Mouse (Mus musculus) lung, postnatal 0 days (tissue): ENCODE results near the gene Gpr62. TPM values are rescaled to one million over a fixed set of nuclear protein-coding genes. Genes with fewer than 3 reads are reported as not detected.
A peak's percentile ranks its signal among the peaks of the same experiment; 100 is the strongest.

ENCODE experiments used
- ATAC-seq: fragments of 200-750 bp; cut with Nextera tagmentation; 2 replicates; pipeline ENCODE4 v1.8.0; 2017; ENCODE audit warnings: moderate library complexity
- DNase-seq: peaks from one replicate; pipeline ENCODE4 v3.0.0-alpha.2; 2016; ENCODE audit warnings: low spot score
- H3K27ac ChIP-seq: fragments of 300-500 bp; sonication (generic); 2 replicates; pipeline ENCODE4 v1.5.1; 2014; ENCODE audit warnings: antibody characterized with exemption, mild to moderate bottlenecking, low read length, mixed read lengths
- H3K27me3 ChIP-seq: fragments of 300-500 bp; sonication (generic); replicated peaks from 2 replicates; pipeline ENCODE4 v1.6.1; 2014; ENCODE audit warnings: low read length, mixed read lengths; ENCODE audit not compliant: insufficient read depth
- H3K36me3 ChIP-seq: fragments of 300-500 bp; sonication (generic); 2 replicates; pipeline ENCODE4 v1.6.1; 2014; ENCODE audit warnings: low read length, mixed read lengths; ENCODE audit not compliant: insufficient read depth
- H3K4me1 ChIP-seq: fragments of 300-500 bp; sonication (generic); 2 replicates; pipeline ENCODE4 v1.6.1; 2014; ENCODE audit warnings: antibody characterized with exemption, low read depth, low read length, mixed read lengths; ENCODE audit not compliant: insufficient read depth
- H3K4me2 ChIP-seq: fragments of 300-500 bp; sonication (generic); replicated peaks from 2 replicates; pipeline ENCODE4 v1.6.1; 2014; ENCODE audit warnings: low read depth, mild to moderate bottlenecking, low read length, moderate library complexity, mixed read lengths
- H3K4me3 ChIP-seq: fragments of 300-500 bp; sonication (generic); 2 replicates; pipeline ENCODE4 v1.5.1; 2014; ENCODE audit warnings: low read depth, low read length
- H3K9ac ChIP-seq: fragments of 300-500 bp; sonication (generic); replicated peaks from 2 replicates; pipeline ENCODE4 v1.6.1; 2014; ENCODE audit warnings: low read depth, mild to moderate bottlenecking
- H3K9me3 ChIP-seq: fragments of 300-500 bp; sonication (generic); 2 replicates; pipeline ENCODE4 v1.6.1; 2016; ENCODE audit warnings: low read length, mixed read lengths
- CTCF ChIP-seq: IDR thresholded peaks from 2 replicates; pipeline ENCODE4 v1.5.1; 2016; ENCODE audit warnings: antibody characterized with exemption, mild to moderate bottlenecking
- EP300 ChIP-seq: IDR thresholded peaks from 2 replicates; pipeline ENCODE4 v1.6.1; 2016; ENCODE audit warnings: antibody characterized with exemption, mild to moderate bottlenecking, control low read depth
- WGBS: fragments of 180-500 bp; shearing (Covaris S2); extraction: QIAGEN DNeasy Blood & Tissue Kit; methylation state at CpG from one replicate; pipeline ENCODE4 v1.1.7; 2014; 5-methylcytosine and 5-hydroxymethylcytosine counted together
- polyA plus RNA-seq: library from polyadenylated mRNA; unstranded; fragments of >200 nt; fragmentation: Nextera tagmentation; extraction: Ambion mirVana; gene quantifications from 2 replicates; pipeline ENCODE4 v1.2.1, GENCODE M21; 2015

The Gpr62 gene
- polyA plus RNA-seq, 1 experiment from 2014 or later = 0.13 TPM

DNA sequence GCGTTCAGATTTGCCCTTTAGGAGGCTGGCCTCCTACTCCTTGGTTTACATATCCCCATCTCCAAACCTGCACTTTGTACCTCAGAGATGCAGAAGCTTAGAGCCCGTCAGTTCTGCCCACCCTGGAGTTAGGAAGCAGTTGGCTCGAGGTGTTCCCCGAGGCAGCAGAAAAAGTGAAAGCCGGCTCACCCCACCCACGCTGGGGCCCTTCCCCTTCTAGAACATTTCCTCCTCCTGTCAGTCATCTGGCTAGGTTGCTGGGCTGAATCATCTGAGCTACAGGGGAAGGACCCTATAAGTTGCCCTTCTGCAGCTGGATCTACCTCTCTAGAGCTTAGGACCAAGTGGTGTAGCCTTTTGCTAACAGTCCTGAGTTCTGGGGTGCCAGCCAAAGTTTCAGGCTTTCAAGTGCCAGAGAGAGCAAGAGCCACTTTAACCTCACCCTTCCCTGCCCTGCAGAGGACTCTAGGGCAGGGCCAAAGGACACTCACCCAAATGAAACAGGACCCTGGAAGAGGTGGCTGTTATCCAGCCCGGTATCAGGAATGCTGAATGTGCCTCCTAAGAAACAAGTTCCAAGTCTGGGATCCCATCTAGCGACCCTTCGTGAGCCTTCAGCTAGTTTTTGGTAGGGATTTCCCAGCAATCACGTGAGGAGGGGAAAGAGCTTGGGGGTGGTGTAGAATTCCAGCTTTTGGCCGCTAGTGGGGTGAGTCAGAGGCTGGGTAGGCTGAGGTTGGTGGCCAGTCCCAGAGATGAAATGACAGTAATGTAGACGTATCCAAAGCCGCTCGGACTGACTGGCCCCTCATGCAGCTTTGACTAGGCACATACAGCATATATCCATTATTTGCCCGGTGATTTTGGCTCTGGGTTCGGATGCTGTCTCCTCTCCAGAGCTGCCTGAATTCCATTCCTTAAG lies 10.5 kb upstream of the Gpr62 start:
- H3K4me1 ChIP-seq = peaks cover 28% of the 10 kb centered on the region
- H3K36me3 ChIP-seq = no peaks in the 10 kb centered on the region
- peak overlapping the region; percentile 30 for H3K4me3 ChIP-seq
- peak overlapping the region; percentile 85 for H3K27ac ChIP-seq
- 0 out of 2 replicates have a peak overlapping the region, but pooled peaks have one; percentile 19 for H3K9ac ChIP-seq
- 15% methylated on average over 16 of the region's 16 CpGs for WGBS
- ATAC-seq = peak; percentile 67
- DNase-seq = peak; percentile 93
- no peaks in the 10 kb centered on the region for H3K27me3 ChIP-seq
- TF ChIP-seq EP300 = peak; percentile 63
- TF ChIP-seq CTCF = no peak
- H3K9me3 ChIP-seq = no peaks in the 10 kb centered on the region
- H3K4me2 ChIP-seq = peak overlapping the region; percentile 40

DNA sequence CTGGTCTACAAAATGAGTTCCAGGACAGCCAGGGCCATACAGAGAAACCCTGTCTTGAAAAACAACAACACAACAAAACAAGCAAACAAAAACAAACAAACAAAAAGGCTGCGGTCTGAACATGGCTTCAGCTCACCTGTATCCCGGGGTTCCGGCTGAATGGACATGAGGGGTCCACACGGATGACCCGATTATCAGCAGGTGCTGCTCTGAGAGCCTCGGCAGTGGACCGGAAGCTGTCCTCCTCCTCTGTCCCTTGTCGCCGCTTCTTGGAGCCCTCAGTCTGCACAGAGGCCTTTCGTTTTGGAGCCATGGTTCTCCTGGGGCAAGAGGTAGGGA lies 9.9 kb upstream of the Gpr62 start, which contains the start of gene Rrp9:
TSS of gene Rrp9 (plus strand) at position 301 of the 339 bp plus-strand sequence.
- 0 out of 2 replicates have a peak within 1 kb of the TSS, but pooled peaks have one; percentile 19 for H3K9ac ChIP-seq
- 77% methylated on average over 10 of the region's 10 CpGs for WGBS
- no peaks in the 10 kb centered on the region for H3K9me3 ChIP-seq
- ATAC-seq (no peak), DNase-seq (no peak)
- H3K4me2 ChIP-seq = peak within 1 kb of the TSS; percentile 40
- no peaks in the 10 kb centered on the region for H3K27me3 ChIP-seq
- no peak for TF ChIP-seq EP300
- no peak for TF ChIP-seq CTCF
- H3K4me3 ChIP-seq = peak within 1 kb of the TSS; percentile 30
- H3K4me1 ChIP-seq = peaks cover 28% of the 10 kb centered on the region
- peak within 1 kb of the TSS; percentile 85 for H3K27ac ChIP-seq
- H3K36me3 ChIP-seq = no peaks in the 10 kb centered on the region

DNA sequence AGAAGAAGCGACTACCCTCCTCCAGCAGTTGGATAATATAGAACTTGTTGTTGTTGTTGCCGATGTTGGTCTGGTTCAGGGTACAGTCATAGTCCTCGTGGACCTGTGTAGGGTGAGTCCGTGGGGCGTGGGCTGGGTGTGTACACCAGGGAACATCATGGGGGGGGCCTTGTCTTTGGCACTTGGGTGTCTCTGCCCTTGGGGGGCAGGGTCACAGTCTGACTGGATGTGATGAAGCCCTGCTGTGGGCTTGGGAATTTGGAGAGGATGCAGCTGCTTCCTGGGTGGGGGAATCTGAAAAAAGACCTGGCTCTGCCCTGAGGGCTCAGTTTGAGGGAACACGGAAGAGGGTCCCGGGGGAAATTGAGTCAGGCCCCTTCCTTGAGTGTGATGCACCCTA lies 9.3 kb upstream of the Gpr62 start:
- H3K4me1 ChIP-seq = peaks cover 28% of the 10 kb centered on the region
- no peak for ATAC-seq
- H3K27ac ChIP-seq = peak overlapping the region; percentile 85; the same call in 1 of the 2 replicates
- no peak for TF ChIP-seq CTCF
- TF ChIP-seq EP300 = no peak
- no peak for DNase-seq
- WGBS = 70% methylated on average over 7 of the region's 7 CpGs
- no peaks in the 10 kb centered on the region for H3K27me3 ChIP-seq
- H3K36me3 ChIP-seq = no peaks in the 10 kb centered on the region
- no peak overlapping the region for H3K9ac ChIP-seq
- no peaks in the 10 kb centered on the region for H3K9me3 ChIP-seq
- no peak overlapping the region for H3K4me3 ChIP-seq
- peak overlapping the region; percentile 40; the same call in 1 of the 2 replicates for H3K4me2 ChIP-seq

DNA sequence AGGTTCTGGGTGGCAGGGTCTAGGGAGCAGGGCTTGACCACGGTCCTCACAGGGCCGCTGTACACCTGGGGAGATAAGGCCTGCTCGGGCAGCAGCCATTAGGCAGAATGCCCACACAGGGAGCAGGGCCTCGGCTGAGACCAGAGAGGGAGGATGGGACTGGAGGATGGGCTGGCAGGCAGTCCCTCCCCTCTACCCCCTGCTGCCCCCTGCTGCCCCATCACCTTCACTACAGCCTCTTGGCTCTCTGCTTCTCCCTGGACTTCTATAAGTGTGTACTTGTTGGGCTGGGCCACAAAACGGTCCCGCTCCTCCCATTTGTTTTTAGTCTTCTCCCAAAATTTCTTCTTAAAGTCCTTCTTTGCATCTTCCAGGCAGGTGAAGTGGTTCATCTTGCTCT lies 8.7 kb upstream of the Gpr62 start:
- peak; percentile 89 for DNase-seq
- H3K9ac ChIP-seq = no peak overlapping the region

DNA sequence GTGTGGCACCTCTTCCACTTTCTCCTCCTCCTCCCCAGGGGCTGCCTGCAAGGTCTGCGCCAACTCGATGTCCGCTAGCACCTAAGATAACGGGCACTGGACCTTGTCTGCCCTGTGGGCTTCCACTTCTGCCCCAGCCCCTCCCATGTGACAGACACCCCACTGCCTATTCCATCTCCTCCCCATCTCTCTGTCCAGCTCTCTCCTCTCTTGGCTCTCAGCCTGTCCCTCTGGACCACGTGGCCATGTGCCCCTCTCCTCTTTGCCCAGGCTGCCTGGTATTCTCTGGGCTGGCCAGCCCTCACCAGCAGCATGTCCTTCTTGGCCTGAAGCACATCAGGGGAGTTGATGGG lies 8.0 kb upstream of the Gpr62 start:
- Histone ChIP-seq H3K9me3 (no peaks in the 10 kb centered on the region), H3K9ac (no peak overlapping the region), H3K4me1 (peaks cover 28% of the 10 kb centered on the region), H3K27me3 (no peaks in the 10 kb centered on the region), H3K27ac (no peak overlapping the region), H3K4me2 (no peak overlapping the region), H3K36me3 (no peaks in the 10 kb centered on the region), H3K4me3 (no peak overlapping the region)
- DNase-seq (no peak), ATAC-seq (no peak)
- TF ChIP-seq CTCF (no peak), EP300 (no peak)
- WGBS = 74% methylated on average over 5 of the region's 5 CpGs

More for the DNA sequence above, 8.7 kb upstream of the Gpr62 start:
- WGBS = 12% methylated on average over 4 of the region's 6 CpGs
- Histone ChIP-seq H3K9me3 (no peaks in the 10 kb centered on the region), H3K4me2 (peak overlapping the region; percentile 40; the same call in 1 of the 2 replicates), H3K27me3 (no peaks in the 10 kb centered on the region), H3K36me3 (no peaks in the 10 kb centered on the region), H3K4me1 (peaks cover 28% of the 10 kb centered on the region), H3K27ac (no peak overlapping the region), H3K4me3 (no peak overlapping the region)
- ATAC-seq = no peak
- TF ChIP-seq EP300 = no peak
- TF ChIP-seq CTCF = peak; percentile 84

DNA sequence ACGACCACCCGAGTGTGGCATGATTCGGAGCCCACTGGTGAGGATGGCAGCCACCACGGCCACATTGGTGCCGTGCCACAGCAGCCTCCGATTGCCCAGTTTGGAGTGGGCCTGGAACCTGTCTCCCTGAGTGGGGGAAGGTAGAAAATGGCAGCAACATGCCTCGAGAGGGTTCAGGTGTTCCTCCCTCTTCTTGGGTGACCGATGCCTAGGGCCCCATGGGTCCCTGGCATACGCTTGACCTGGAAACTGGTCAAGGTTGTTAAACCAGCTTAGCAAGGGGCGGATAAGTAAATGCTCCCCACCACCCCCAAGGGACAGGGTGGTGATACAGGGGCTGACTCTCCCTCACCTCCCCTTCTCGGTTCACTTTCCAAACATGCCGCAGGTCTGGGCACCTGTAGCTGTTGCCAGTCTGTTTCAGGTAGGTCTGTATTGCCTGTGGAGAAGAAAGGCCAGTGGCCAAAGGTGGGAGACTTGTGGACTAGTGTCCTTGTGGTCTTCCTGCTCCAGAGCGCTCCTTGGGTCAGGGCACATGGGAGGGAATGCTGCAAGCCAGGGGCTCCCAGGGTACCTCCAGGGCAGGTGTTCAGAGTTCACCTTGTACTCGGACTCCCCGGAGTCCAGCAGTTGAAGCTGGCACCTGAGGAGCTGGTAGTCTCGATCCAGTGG lies 7.5 kb upstream of the Gpr62 start:
- Histone ChIP-seq H3K27me3 (no peaks in the 10 kb centered on the region), H3K27ac (no peak overlapping the region), H3K4me2 (no peak overlapping the region), H3K9ac (no peak overlapping the region), H3K4me1 (peaks cover 28% of the 10 kb centered on the region), H3K4me3 (no peak overlapping the region), H3K36me3 (no peaks in the 10 kb centered on the region), H3K9me3 (no peaks in the 10 kb centered on the region)
- DNase-seq (no peak), ATAC-seq (no peak)
- no peak for TF ChIP-seq CTCF
- 82% methylated on average over 16 of the region's 16 CpGs for WGBS
